Mouse (Mus musculus): Measurements from ENCODE around the gene Zic2. TPM values are rescaled to one million over a fixed set of nuclear protein-coding genes. Genes with fewer than 3 reads are reported as not detected.

Zic2 gene
- polyA plus RNA-seq, 1 experiment from 2014 or later: 16.2 TPM

DNA sequence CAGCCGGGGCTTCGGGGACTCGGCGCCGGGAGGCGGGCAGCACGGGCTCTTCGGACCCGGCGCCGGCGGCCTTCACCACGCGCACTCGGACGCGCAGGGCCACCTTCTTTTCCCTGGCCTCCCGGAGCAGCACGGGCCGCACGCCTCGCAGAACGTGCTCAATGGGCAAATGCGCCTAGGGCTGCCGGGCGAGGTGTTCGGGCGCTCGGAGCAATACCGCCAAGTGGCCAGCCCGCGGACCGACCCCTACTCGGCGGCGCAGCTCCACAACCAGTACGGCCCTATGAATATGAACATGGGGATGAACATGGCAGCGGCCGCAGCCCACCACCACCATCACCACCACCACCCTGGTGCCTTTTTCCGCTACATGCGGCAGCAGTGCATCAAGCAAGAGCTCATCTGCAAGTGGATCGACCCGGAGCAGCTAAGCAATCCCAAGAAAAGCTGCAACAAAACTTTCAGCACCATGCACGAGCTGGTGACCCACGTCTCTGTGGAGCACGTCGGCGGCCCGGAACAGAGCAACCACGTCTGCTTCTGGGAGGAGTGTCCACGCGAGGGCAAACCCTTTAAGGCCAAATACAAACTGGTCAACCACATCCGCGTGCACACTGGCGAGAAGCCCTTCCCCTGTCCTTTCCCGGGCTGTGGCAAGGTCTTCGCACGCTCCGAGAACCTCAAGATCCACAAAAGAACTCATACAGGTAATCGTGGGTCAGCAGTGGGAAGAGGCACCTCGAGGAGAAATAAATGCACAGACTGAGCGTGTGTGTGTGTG is 996 bp downstream of the Zic2 start:
- no peaks in the 10 kb centered on the region for H3K27me3 ChIP-seq
- ChIA-PET CTCF (no interaction called here), POLR2A (interaction anchor here (0.6 to 2.9 kb wide), 3 partner anchors 11 to 57 kb away, joined by 3 to 17 read pairs (median 4); partner anchors contain the start of genes Pcca and Zic5)
- in situ Hi-C loops (cut with MboI; ENCODE audit: low pct_unique_long_range_greater_than_20kb): no loop called here
- DNase-seq (ENCODE audit: low read depth, low spot score): no peak
- peak; percentile 14 for ATAC-seq
- no peak for TF ChIP-seq CTCF (IDR thresholded peaks at IDR 0.05)

DNA sequence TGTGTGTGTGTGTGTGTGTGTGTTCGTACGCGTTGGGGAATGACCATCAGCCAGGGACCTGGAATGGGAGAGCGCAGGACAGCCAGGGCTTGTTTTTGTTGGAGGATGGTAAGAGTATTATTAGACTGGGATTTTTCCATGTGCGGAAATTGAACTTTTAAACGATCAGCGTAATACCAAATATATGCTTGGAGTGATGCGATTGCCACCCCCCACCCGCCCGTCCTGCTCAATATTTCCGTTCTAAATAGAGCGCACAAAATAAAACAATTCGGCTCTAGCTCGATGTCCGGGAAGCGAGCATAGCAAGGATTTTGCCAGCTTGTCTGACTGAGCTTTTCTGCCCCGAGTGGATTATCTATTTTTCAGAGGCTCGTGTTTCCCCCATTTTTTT is 1.6 kb downstream of the Zic2 start:
- DNase-seq (ENCODE audit: low read depth, low spot score): no peak
- ATAC-seq: no peak
- ChIA-PET POLR2A (no interaction called here), CTCF (no interaction called here)
- in situ Hi-C loops (cut with MboI; ENCODE audit: low pct_unique_long_range_greater_than_20kb): no loop called here
- TF ChIP-seq CTCF (IDR thresholded peaks at IDR 0.05): no peak
- H3K27me3 ChIP-seq: no peaks in the 10 kb centered on the region

DNA sequence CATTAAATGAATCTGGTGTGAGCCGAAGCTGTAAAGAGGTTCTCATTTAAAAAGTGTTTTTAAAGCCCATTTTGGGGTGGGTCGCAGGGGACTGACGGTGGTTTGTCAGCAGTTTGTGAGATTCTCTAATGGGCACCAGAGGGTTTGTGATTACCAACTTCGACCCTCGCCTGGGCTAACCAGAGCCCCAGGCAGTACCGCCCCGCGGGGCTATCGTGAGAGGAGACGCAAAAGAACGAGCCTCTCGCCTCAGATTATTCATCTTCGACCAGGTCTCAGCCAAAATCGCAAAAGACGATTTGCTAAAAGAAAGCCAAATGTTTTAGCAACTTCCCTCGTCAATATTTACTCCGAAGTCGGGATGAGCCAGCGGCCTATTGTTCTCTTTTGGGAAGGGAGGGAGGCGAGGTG is 2.0 kb downstream of the Zic2 start:
- no peak for TF ChIP-seq CTCF (IDR thresholded peaks at IDR 0.05)
- no peak for DNase-seq (ENCODE audit: low read depth, low spot score)
- CTCF ChIA-PET: no interaction called here
- POLR2A ChIA-PET: interaction anchor here (1.1 kb wide), 1 partner anchor 11 kb away, joined by 3 read pairs; no protein-coding TSS in a partner anchor
- no peak for ATAC-seq
- in situ Hi-C loops (cut with MboI; ENCODE audit: low pct_unique_long_range_greater_than_20kb): no loop called here
- no peaks in the 10 kb centered on the region for H3K27me3 ChIP-seq

DNA sequence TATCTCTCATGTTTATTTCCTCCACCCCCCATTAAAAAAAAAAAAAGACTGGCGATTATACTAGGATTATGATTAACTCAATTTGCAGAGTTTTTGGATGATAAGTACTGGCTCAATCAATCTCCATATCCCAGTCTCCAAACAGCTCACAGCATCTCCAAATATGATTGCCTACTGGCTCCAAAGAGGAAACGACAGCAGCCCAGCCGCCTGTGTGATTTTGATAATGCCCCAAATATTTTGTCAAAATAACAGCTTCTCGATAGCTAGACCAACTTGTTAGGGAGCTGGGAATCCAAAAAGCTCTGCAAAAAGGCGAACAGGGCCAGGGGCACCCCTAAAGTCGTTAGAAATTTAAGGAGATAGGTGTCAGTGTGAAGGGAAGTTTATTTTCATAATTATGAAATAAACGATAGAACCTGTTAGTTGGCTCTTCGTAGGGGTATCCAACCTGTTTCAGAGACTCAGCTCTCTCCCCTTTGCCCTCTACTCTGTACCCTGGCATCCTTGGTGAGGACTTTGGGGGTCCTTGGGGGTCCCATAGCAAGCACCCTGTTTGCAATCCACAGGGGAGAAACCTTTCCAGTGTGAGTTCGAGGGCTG is 2.8 kb downstream of the Zic2 start:
- ATAC-seq: no peak
- H3K27me3 ChIP-seq: no peaks in the 10 kb centered on the region
- POLR2A ChIA-PET: interaction anchor here (1.1 kb wide), 1 partner anchor 11 kb away, joined by 3 read pairs; no protein-coding TSS in a partner anchor
- in situ Hi-C loops (cut with MboI; ENCODE audit: low pct_unique_long_range_greater_than_20kb): no loop called here
- no peak for TF ChIP-seq CTCF (IDR thresholded peaks at IDR 0.05)
- no peak for DNase-seq (ENCODE audit: low read depth, low spot score)
- CTCF ChIA-PET: no interaction called here

DNA sequence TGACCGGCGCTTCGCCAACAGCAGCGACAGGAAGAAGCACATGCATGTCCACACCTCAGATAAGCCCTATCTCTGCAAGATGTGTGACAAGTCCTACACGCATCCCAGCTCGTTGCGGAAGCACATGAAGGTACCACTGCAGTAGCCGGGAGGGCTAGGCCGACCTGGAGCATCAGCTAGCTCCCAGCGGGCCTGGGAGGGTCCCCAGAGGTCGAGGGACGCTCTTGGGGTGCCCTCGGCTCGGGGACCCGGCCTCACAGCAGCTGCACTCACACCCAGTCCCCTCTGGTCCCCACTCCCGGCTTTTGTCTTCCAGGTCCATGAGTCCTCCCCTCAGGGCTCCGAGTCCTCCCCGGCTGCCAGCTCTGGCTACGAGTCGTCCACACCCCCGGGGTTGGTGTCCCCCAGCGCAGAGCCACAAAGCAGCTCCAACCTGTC is 3.4 kb downstream of the Zic2 start:
- no peaks in the 10 kb centered on the region for H3K27me3 ChIP-seq
- in situ Hi-C loops (cut with MboI; ENCODE audit: low pct_unique_long_range_greater_than_20kb): no loop called here
- DNase-seq (ENCODE audit: low read depth, low spot score) (no peak), ATAC-seq (no peak)
- ChIA-PET POLR2A (interaction anchor here (1.1 kb wide), 1 partner anchor 10 kb away, joined by 3 read pairs; no protein-coding TSS in a partner anchor), CTCF (no interaction called here)
- no peak for TF ChIP-seq CTCF (IDR thresholded peaks at IDR 0.05)

DNA sequence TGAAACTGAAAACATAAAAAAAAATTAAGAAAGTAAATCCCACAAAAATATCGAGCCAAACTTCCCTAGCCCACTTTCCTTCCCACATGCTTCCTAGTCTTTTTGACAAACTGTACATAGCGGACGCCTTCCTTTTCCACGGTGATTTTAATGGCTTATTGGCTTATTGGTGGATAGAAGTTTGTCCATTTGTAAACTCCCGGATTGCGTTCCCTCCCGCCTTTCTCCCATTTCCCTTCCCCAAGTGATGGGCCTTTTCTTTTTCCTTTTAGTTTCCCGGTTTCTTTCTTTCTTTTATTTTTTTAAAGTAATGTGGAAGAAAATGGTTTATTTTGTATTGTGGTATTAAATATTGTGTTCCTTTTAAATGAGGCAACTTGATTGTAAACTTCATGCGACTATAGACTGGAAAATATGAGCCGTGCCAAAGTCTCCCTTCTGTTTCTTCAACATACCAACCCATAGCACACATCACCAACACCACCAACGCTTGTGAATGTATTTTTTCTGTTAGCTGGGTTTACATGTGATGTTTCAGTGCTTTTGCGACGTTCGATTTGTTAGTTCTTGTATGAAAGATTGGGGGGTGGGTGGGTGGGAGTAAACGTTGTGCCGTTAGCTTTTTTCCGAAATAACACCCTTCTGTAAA is 4.3 kb downstream of the Zic2 start:
- TF ChIP-seq CTCF (IDR thresholded peaks at IDR 0.05): no peak
- DNase-seq (ENCODE audit: low read depth, low spot score) (no peak), ATAC-seq (no peak)
- ChIA-PET POLR2A (no interaction called here), CTCF (interaction anchor here (1.2 to 1.4 kb wide), 2 partner anchors 10 to 13 kb away, joined by 3 to 5 read pairs; no protein-coding TSS in a partner anchor)
- H3K27me3 ChIP-seq: no peaks in the 10 kb centered on the region
- in situ Hi-C loops (cut with MboI; ENCODE audit: low pct_unique_long_range_greater_than_20kb): no loop called here

DNA sequence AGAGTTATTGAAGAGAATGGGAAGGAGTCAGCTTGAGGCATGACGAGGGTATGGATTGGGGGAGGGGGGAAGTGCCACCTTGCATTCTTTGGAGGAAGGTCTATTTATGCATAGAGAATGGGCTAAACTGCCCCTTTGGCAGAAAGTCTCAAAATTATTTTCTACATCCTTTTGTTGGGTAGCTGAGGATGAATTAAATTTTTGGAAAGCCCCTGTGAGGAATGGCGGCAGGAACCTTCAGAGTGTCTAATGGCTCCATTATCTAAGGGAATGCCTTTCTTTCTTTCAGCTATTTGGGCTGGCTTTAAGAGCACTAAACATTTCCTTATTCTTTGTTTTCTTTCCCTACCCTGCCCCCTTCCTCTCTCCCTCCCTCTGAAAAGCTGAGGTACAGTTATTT is 5.1 kb downstream of the Zic2 start:
- ChIA-PET POLR2A (no interaction called here), CTCF (interaction anchor here (0.8 to 1.4 kb wide), 3 partner anchors 9 to 36 kb away, joined by 3 to 5 read pairs (median 3); no protein-coding TSS in a partner anchor)
- in situ Hi-C loops (cut with MboI; ENCODE audit: low pct_unique_long_range_greater_than_20kb): no loop called here
- TF ChIP-seq CTCF (IDR thresholded peaks at IDR 0.05): no peak
- DNase-seq (ENCODE audit: low read depth, low spot score) (no peak), ATAC-seq (no peak)
- no peaks in the 10 kb centered on the region for H3K27me3 ChIP-seq

DNA sequence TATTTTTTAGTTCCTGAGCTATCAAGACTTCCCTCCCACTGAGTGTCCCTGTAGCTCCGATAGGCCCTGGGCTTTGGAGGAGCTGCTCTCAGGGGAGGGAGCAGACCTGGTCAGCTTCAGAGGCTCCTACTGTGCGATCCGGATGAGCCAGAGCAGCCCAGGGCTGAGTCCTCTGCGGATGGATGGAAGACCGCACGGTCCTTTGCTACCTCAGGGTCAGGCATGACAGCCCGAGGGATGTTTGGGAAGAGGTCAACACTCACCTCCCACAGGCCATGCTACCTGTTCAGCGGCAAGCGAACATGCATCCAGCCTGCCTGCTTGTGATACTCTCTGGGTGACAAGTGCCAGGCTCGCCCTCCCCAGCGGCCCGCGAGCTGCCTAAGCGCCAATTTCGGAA is 5.9 kb downstream of the Zic2 start:
- ChIA-PET CTCF (interaction anchor here (0.8 to 1.4 kb wide), 2 partner anchors 12 to 35 kb away, joined by 3 to 5 read pairs; no protein-coding TSS in a partner anchor), POLR2A (no interaction called here)
- DNase-seq (ENCODE audit: low read depth, low spot score) (no peak), ATAC-seq (no peak)
- in situ Hi-C loops (cut with MboI; ENCODE audit: low pct_unique_long_range_greater_than_20kb): no loop called here
- no peak for TF ChIP-seq CTCF (IDR thresholded peaks at IDR 0.05)
- no peaks in the 10 kb centered on the region for H3K27me3 ChIP-seq

DNA sequence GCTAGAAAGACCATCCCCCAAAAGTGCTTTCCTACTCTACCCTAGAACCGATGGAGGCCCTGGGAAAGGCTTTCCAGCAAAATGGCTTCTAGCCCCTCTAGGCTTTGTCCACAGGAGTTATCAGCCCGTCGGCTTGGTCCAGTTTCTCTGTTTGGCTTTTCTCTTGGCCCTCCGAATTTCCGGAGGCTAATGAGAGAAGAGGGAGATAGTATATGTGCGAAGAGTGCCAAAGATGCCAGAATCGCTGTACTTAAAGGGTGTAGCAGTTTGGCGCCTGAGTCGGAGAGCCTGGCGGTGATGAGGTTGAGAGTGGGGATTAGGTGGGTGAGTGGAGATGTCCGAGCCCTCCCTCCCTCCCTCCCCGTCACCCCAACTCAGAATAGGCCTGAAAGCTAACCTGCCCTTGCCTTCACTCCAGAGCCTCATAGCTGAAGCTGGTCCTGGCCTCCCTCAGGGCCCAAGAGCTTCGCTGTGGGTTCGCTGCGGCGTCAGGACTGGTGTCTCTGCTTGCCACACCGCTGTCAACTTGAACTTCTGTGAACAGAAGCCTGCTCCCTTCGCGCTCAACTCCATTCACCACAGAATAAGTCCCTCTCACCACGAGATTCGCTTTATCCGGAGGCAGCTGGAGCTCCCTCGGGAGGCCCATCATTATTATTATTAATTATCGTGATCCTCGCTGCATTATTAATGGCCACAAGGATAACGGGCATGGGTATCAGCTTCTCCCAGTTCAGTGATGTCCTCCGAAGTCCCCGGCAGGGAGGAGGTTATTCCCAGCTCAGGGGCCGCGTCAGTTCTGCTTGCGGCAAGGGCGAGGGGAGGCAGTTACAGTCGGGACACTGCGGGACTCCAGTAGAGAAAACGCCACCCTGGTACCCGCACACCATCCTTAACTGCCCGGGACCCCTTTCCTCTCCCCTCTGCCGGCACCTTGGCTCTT is 7.1 kb downstream of the Zic2 start:
- no peak for ATAC-seq
- TF ChIP-seq CTCF (IDR thresholded peaks at IDR 0.05): no peak
- DNase-seq (ENCODE audit: low read depth, low spot score): no peak
- H3K27me3 ChIP-seq: no peaks in the 10 kb centered on the region
- CTCF ChIA-PET: no interaction called here
- POLR2A ChIA-PET: no interaction called here
- in situ Hi-C loops (cut with MboI; ENCODE audit: low pct_unique_long_range_greater_than_20kb): no loop called here

DNA sequence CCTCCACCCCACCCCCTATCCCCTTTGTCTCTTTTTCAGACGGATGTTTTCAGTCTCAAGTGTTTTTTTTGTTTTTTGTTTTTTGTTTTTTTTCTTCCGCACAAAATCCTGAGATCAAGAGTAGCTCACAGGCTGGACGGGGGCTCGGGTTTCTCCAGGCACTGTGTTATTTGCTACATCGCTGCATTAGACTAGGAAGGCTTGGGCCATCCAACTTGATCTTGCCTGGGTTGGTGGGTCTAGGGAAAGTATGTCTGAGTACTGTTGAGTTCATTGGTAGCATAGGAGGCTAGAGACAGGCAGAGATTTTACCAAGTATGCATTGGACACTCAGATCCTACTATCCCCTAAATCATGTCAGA is 7.8 kb downstream of the Zic2 start:
- DNase-seq (ENCODE audit: low read depth, low spot score) (no peak), ATAC-seq (no peak)
- in situ Hi-C loops (cut with MboI; ENCODE audit: low pct_unique_long_range_greater_than_20kb): no loop called here
- CTCF ChIA-PET: no interaction called here
- no peaks in the 10 kb centered on the region for H3K27me3 ChIP-seq
- POLR2A ChIA-PET: no interaction called here
- no peak for TF ChIP-seq CTCF (IDR thresholded peaks at IDR 0.05)
